Mouse (Mus musculus) urinary bladder, postnatal 4 days (tissue): ENCODE data around the gene Csnk1e.
"Not testable (repeated sequence)": the region's sequence is repeated elsewhere in the genome, so short reads cannot be mapped to it uniquely, and the experiment has no call there.

Source experiments
- DNase-seq, 2 experiments: peaks; one replicate each; pipeline ENCODE4 v3.0.0; 2021 to 2022; ENCODE audit warnings: low spot score in 2 of 2

The Csnk1e gene

GRCm38 (mm10) chr15:79455106-79455810, at the start of gene Csnk1e:
Gene Csnk1e (minus strand): TSS chr15:79455566.
- peak; percentile 66 to 71 for DNase-seq

- DNase-seq: no peak
Observed at GRCm38 (mm10) chr15:79504707-79505452, 49.5 kb upstream of the Csnk1e start, which contains the start of gene Kcnj4. Gene Kcnj4 (minus strand): TSS chr15:79505241.

GRCm38 (mm10) chr15:79503438-79503837, 48.1 kb upstream of the Csnk1e start:
- no peak for DNase-seq

DNA sequence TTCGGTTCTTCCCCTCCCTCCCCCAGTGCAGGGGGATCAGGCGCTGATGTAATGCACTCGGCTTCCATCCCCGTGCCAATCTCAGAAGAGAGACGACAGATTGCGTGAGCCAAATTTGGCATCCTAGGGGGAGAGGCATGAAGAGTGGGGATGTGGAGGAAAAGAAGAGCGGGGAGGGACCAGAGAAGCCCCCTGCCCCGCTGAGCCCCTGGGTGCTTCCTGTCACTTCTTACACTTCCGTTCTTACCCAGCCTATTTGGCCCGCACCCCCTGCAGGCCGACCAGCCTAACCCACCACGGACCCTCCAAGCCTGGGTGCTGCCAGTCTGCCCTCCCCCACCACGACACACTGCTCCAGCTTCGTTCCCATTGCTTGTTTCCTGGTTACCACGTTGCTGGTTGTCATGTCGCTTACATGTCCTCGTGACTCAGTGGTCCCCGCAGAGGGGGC, 47.5 kb upstream of the Csnk1e start:
- no peak for DNase-seq

DNA sequence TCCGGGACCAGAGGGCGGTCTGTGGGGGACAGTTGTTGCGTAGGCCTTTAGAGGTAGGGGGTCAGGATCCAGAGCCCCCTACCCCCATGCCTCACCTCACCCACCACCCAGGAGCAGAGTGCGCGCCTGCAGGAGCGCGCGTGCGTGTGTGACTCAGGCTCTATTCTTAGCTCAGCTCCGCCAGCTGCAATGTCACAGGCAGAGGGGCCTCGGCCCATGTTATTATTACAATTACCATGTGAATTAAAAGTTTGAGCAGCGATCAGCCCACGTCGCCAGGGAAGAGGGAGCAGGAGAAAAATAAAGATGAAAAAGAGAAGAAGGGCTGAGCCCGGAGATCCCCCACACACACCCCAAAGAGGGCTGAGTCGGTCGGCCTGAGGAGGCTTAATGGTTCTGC, 44.7 kb upstream of the Csnk1e start:
- no peak for DNase-seq

GRCm38 (mm10) chr15:79493527-79493926, 38.2 kb upstream of the Csnk1e start:
- DNase-seq: no peak

DNA sequence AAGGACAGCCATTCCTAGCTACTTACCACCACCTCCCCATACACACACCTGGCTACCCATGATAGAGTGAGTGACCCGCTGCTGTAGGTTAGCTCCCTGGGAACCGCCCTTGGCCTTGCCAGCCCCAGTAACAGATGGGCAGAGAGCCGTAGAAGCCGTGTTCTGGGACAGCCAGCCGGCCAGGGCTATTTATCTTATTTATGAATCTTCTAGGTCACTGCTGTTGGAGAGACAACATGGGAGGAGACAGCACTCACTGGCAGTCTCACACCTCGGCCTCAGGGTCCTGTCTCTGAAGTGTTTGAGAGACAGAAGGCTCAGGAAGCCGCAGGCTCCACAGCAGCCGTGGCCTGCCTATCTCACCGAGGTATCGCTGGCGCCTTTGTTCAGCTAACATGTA, 34.1 kb upstream of the Csnk1e start:
- no peak for DNase-seq

DNA sequence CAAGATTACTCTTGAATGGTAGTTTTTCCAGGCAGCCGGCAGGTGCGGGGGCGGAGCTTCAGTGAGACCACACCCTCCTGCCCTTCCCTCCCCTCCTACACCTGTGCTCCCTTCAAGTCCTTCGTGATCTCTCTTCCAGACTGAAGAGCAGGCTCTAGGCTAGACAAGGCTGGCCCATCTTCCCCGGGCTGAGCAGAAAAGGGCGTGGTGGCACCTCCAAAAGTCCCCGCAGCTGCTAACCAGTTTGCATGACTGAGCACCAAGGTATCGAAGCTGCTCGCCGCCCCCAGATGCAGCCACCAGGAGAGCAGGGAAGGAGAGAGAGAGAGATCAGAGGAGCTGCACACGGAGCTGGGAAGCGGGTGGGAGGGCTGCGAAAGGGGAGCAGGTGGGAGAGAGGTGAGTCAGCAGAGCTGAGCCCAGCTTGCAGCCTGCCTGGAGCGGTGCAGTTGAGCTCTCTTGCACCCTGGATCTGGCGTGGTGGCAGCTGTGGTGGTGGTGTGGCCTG, 25.9 kb upstream of the Csnk1e start:
- DNase-seq: no peak

DNA sequence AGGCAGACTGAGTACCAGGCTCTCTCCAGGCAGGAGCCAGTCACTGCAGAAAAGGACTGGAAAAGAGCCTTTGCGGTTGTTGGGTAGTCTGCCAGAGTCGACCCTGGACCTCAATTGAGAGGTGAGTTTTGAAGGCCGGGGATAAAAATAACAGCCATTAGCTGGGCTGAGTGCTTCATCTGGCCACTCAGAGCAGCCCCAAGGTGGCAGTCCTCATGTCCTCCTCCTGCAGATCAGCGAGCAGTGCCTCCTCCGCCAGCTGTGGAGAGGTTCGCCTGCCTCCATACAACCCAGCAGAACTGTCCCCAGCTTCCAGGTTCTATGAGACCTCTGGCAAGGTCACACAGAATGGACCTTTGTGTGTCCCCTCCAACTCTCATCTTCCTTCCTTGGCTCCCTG, 21.9 kb upstream of the Csnk1e start:
- DNase-seq: no peak

GRCm38 (mm10) chr15:79473638-79474355, 18.4 kb upstream of the Csnk1e start:
- DNase-seq: no peak

GRCm38 (mm10) chr15:79473042-79473441, 17.7 kb upstream of the Csnk1e start:
- no peak for DNase-seq

- DNase-seq: no peak
Observed at GRCm38 (mm10) chr15:79471095-79471494, 15.7 kb upstream of the Csnk1e start.

DNA sequence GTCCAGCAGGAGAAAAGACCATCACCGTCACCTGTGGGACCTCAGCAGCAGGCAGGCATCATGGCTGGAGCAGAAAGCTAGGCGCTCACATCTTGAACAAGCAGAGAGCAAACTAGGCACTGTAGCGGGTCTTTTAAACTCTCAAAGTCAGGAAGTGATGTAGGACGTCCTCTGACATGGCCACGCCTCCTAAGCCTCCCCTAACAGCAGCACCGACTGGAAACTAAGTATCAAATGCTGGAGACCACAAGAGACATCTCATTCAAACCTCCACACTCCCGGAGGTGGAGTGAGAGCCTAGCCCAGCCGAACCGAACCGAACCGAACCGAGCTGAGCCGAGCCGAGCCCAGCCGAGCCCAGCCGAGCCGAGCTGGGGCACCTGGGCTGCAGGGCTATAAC, 15.2 kb upstream of the Csnk1e start:
- no peak for DNase-seq

- no peak for DNase-seq
Observed at GRCm38 (mm10) chr15:79469577-79469976, 14.2 kb upstream of the Csnk1e start.

DNA sequence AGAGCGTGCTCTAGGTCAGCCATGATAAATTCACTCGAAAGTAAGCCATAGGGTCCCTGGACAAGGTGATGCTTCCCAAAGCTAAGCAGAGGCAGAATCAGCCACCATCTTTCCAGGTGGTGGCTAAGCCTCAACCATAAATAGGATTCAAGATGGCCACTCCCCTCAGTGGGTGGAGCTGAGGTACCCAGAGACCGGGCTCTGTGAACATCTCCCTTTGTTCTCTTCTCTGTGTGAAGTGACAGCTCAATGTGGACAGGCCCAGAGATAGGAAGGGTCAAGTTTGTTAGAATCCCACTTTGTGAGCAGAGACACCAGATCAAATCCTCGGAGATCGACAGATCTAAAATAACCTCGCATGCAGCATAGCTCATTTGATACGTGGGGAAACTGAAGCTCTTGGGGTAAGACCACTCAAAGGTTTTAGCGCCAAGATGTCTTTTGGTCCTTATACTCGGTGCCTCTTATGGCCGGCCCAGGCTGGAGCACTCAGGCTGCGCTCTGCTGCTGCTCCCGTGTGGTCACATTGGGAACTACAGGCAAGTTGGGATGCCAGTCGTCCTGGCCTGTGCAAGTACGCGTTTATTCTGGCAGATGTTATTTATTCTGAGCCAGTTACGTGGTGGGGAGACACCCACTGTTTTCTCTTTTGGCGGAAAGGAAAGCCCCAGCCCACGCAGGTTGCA, 11.4 kb upstream of the Csnk1e start:
- DNase-seq: peak; percentile 74 to 88

DNA sequence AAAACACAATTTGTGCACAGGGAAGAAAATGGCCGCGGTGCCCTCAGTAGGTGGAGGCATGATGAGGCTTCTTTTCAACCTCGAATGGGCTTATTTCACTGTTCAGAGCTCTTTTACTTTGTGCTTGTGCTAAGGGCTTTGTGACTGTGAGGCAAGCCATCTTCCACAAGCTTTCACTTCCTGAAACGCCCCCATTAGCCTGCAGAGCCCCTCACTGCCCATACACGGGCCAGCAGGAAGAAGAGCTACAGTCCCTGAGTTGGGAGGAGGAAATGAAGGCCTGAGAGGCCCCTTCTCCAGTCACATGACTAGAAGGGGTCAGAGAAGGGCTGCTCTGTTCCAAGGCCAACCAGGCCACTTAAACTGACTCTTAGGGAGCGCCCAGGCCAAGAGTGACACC, 1.2 kb upstream of the Csnk1e start:
- no peak for DNase-seq

DNA sequence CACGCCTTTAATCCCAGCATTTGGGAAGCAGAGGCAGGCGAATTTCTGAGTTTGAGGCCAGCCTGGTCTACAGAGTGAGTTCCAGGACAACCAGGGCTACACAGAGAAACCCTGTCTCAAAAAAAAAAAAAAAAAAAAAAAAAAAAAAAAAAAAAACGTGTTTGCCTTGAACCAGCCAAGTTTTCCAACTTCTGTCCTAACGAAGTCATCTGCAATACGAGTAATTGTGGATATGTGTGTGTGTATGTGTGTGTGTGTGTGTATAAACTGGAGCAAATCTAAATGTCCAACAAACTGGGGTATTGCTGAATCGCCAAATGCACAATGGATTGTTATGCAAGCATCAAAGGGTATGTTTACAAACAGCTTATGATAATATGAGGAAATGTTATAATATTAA, 738 bp upstream of the Csnk1e start:
- DNase-seq: not testable (repeated sequence)

DNA sequence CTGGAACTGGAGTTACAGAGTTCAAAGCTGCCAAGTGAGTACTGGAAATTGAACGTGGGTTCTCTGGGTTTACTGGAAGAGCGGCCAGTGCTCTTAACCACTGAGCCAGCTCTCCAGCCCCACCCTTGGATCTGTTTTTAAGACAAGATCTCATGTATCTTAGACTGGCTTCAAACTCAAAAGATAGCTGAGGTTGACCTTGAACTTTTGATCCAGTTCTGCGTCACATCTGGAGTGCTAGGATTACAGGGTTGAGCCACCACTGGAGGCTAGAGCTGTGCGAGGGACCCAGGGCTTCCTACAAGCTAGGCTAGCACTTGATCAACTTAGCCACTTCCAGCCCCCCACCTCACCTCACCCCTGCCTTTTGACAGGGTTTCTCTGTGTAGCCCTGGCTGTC, 1.5 kb downstream of the Csnk1e start:
- no peak for DNase-seq

GRCm38 (mm10) chr15:79448041-79448440, 7.3 kb downstream of the Csnk1e start:
- no peak for DNase-seq

- DNase-seq: no peak
Observed at GRCm38 (mm10) chr15:79445786-79446654, 9.3 kb downstream of the Csnk1e start.
